Mouse (Mus musculus) lung, adult 2 months (tissue): ENCODE results near the gene Hcfc1r1. TPM values are rescaled to one million over a fixed set of nuclear protein-coding genes. Genes with fewer than 3 reads are reported as not detected.

Experiments
- DNase-seq: peaks from one replicate; pipeline ENCODE4 v3.0.0; 2022
- H3K4me1 ChIP-seq: fragments of 200-500 bp; 2 replicates; pipeline ENCODE4 v1.6.1; 2011; ENCODE audit warnings: low read length; ENCODE audit not compliant: control insufficient read depth, insufficient read depth
- H3K4me3 ChIP-seq: fragments of 200-500 bp; replicated peaks from 2 replicates; pipeline ENCODE3; 2011; ENCODE audit warnings: low read depth, mild to moderate bottlenecking, control low read depth, low read length; ENCODE audit errors: extremely low read depth
- CTCF ChIP-seq: fragments of 200-500 bp; IDR thresholded peaks from 2 replicates; pipeline ENCODE4 v1.5.1; 2011; ENCODE audit warnings: mild to moderate bottlenecking, low read length, control low read depth; ENCODE audit not compliant: insufficient read depth
- POLR2A ChIP-seq: fragments of 200-500 bp; IDR thresholded peaks from 2 replicates; pipeline ENCODE4 v1.6.1; 2011; ENCODE audit warnings: low read depth, mild to moderate bottlenecking, control low read depth, low read length, borderline replicate concordance; ENCODE audit errors: extremely low read depth
- WGBS: fragments of 180-500 bp; shearing (Covaris S2); methylation state at CpG from one replicate; pipeline ENCODE4 v1.1.7; 2018; 5-methylcytosine and 5-hydroxymethylcytosine counted together
- polyA plus RNA-seq: library from polyadenylated mRNA; depleted of rRNA; stranded (reverse); fragments of >200 nt; gene quantifications from 2 replicates; pipeline ENCODE4 v1.2.3, GENCODE M21; 2012; rRNA removed

Hcfc1r1 gene
- polyA plus RNA-seq, 1 experiment, result 284 TPM

GRCm38 (mm10) chr17:23705525-23706104 is 32.2 kb downstream of the Hcfc1r1 start:
- no peak for TF ChIP-seq CTCF
- TF ChIP-seq POLR2A, result no peak
- no peak for DNase-seq
- 80% methylated on average over 5 of the region's 7 CpGs for WGBS
- Histone ChIP-seq H3K4me1 (no peaks in the 10 kb centered on the region), H3K4me3 (no peak overlapping the region)

DNA sequence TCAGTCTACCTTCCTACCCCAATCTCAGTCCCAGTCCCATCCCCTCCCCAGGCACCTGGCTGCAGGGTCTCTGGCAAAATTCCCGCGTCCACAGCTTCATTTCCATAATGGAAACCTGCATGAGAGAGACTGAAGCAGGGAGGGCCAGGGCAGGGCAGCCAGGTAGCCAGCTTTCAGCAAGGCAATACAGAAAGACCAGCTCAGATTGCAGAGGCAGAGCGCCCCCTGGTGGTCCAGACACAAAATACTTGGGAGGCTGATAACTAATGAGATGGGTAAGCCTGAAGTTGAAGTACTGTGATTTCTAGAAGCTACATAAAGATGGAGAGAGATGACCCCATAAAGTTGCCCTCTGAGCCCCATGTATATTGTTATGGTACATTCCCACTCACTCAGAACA is 32.8 kb downstream of the Hcfc1r1 start:
- WGBS, result 0% methylated on average over 3 of the region's 3 CpGs

GRCm38 (mm10) chr17:23717003-23717402 is 43.6 kb downstream of the Hcfc1r1 start:
- no peak overlapping the region for H3K4me3 ChIP-seq

More for the DNA sequence above, 32.8 kb downstream of the Hcfc1r1 start:
- H3K4me1 ChIP-seq, result no peaks in the 10 kb centered on the region
- DNase-seq, result peak; percentile 75
- no peak overlapping the region for H3K4me3 ChIP-seq
- TF ChIP-seq CTCF (peak; percentile 84), POLR2A (no peak)

DNA sequence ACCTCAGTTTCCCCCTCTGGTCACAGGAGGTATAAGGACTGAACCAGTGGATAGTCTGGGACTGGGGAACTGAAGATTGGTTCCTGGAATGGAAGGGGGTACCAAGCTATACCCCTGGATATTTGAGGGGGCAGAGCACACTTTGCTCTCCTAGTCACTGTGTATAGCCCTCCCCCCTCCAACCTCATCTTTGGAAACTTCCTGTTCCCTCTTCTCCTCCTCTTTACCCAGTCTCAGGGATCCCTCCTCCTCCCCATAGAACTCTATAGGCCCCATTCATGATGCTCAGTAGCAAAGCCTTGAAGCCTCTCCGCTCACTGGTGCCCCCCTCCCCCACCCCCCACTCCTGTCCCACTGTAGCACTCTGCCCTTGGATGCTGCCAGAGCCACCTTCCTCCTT is 46.1 kb downstream of the Hcfc1r1 start:
- H3K4me1 ChIP-seq, result no peaks in the 10 kb centered on the region
- 33% methylated on average over 1 of the region's 1 CpGs for WGBS
- H3K4me3 ChIP-seq, result no peak overlapping the region
- TF ChIP-seq POLR2A (no peak), CTCF (no peak)
- DNase-seq, result no peak

More at GRCm38 (mm10) chr17:23717003-23717402, 43.6 kb downstream of the Hcfc1r1 start:
- 42% methylated on average over 2 of the region's 2 CpGs for WGBS
- H3K4me1 ChIP-seq, result no peaks in the 10 kb centered on the region
- TF ChIP-seq POLR2A (no peak), CTCF (no peak)
- no peak for DNase-seq

- Histone ChIP-seq H3K4me1 (peaks cover 2% of the 10 kb centered on the region; the same call in 1 of the 2 replicates), H3K4me3 (no peak overlapping the region)
- TF ChIP-seq POLR2A, result no peak
- TF ChIP-seq CTCF, result no peak
- DNase-seq, result no peak
- 89% methylated on average over 2 of the region's 2 CpGs for WGBS
Observed at GRCm38 (mm10) chr17:23721886-23722285, 48.5 kb downstream of the Hcfc1r1 start.

DNA sequence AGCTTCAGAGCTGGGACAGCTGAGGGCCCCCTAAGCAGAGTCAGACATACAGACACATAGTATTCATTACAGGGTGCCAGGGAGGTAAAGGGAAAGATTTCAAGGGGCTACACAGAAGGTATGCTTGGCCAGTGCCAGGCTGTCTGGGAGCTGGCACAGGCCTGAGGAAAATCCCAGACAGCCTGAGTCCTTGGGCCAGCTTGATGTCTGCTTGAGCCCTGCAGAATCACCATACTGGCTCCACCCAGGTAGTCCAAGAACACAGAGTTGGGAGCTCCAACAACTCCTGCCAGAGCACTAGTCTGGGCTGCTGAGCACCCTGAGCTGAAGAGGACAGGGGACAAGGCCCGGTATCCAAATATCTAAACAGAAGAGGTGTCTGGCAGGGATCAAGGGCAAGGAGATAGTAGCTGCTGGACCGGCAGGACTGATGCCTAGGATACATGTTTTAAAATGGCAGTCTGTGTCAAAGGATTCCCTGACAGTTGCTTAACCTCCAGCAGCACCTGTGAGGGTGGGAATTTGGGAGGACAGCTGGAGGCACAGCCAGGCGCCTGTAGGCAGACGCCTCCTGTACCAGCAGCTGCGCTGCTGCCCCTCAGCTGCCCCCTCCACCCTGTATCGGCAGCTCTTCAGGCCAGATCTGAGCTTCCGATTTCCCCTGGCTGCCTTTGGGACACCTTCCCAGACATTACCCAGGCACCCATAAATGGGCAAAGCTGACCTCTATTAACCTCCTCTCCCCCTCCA is 49.2 kb downstream of the Hcfc1r1 start, which contains the start of gene 1520401A03Rik:
Gene 1520401A03Rik, minus strand, starts transcription at position 408 of the 750 bp plus-strand sequence.
- no peak within 1 kb of the TSS for H3K4me3 ChIP-seq
- no peak for DNase-seq
- peaks cover 3% of the 10 kb centered on the region; the same call in 1 of the 2 replicates for H3K4me1 ChIP-seq
- 70% methylated on average over 7 of the region's 7 CpGs for WGBS
- TF ChIP-seq CTCF, result no peak
- no peak for TF ChIP-seq POLR2A

Other genes starting within 250 kb of the Hcfc1r1 start
- not detected in 2 replicates for gene Vmn2r117, start 193.9 kb upstream of the Hcfc1r1 start, polyA plus RNA-seq
- gene Zfp213, start 109.4 kb upstream of the Hcfc1r1 start, polyA plus RNA-seq, result 13.4 and 14.0 TPM in 2 replicates
- gene Zfp13, start 74.1 kb upstream of the Hcfc1r1 start, polyA plus RNA-seq, result 14.9 and 15.2 TPM in 2 replicates
- gene Zscan10, start 72.7 kb upstream of the Hcfc1r1 start, polyA plus RNA-seq, result 0.06 TPM in 1 of 2 replicates, not detected in the other
- 0.70 and 1.0 TPM in 2 replicates for gene Mmp25, start 28.3 kb upstream of the Hcfc1r1 start, polyA plus RNA-seq
- 4.0 and 6.8 TPM in 2 replicates for gene Bicdl2, start 13.1 kb upstream of the Hcfc1r1 start, polyA plus RNA-seq
- 18.1 and 20.6 TPM in 2 replicates for gene Thoc6, start 286 bp downstream of the Hcfc1r1 start, polyA plus RNA-seq
- gene Tnfrsf12a, start 3.9 kb downstream of the Hcfc1r1 start, polyA plus RNA-seq, result 32.4 and 39.7 TPM in 2 replicates
- 0.57 and 0.86 TPM in 2 replicates for gene Cldn6, start 5.7 kb downstream of the Hcfc1r1 start, polyA plus RNA-seq
- gene Cldn9, start 10.4 kb downstream of the Hcfc1r1 start, polyA plus RNA-seq, result 0.07 and 0.08 TPM in 2 replicates
- gene 1520401A03Rik, start 49.2 kb downstream of the Hcfc1r1 start, polyA plus RNA-seq, result not detected in 2 replicates
- gene Pkmyt1, start 52.7 kb downstream of the Hcfc1r1 start, polyA plus RNA-seq, result 21.8 and 25.3 TPM in 2 replicates
- 59.8 and 63.5 TPM in 2 replicates for gene Paqr4, start 67.3 kb downstream of the Hcfc1r1 start, polyA plus RNA-seq
- 0.81 and 1.1 TPM in 2 replicates for gene Kremen2, start 72.2 kb downstream of the Hcfc1r1 start, polyA plus RNA-seq
- gene Flywch1, start 98.0 kb downstream of the Hcfc1r1 start, polyA plus RNA-seq, result 37.1 and 39.1 TPM in 2 replicates
- gene Flywch2, start 112.5 kb downstream of the Hcfc1r1 start, polyA plus RNA-seq, result 8.0 and 8.8 TPM in 2 replicates
- 538 and 681 TPM in 2 replicates for gene Srrm2, start 116.9 kb downstream of the Hcfc1r1 start, polyA plus RNA-seq
- 470 and 498 TPM in 2 replicates for gene Elob, start 155.5 kb downstream of the Hcfc1r1 start, polyA plus RNA-seq
- not detected in 2 replicates for gene Prss33, start 162.5 kb downstream of the Hcfc1r1 start, polyA plus RNA-seq
- gene Prss32, start 170.3 kb downstream of the Hcfc1r1 start, polyA plus RNA-seq, result 5.1 TPM in 1 of 2 replicates, not detected in the other
- gene Prss41, start 170.6 kb downstream of the Hcfc1r1 start, polyA plus RNA-seq, result 0.66 and 0.78 TPM in 2 replicates
- not detected in 2 replicates for gene Prss21, start 194.5 kb downstream of the Hcfc1r1 start, polyA plus RNA-seq
- gene Dcpp1, start 207.3 kb downstream of the Hcfc1r1 start, polyA plus RNA-seq, result not detected in 2 replicates
- not detected in 2 replicates for gene Dcpp2, start 207.3 kb downstream of the Hcfc1r1 start, polyA plus RNA-seq
- gene Dcpp3, start 243.9 kb downstream of the Hcfc1r1 start, polyA plus RNA-seq, result not detected in 2 replicates